Mouse (Mus musculus): ENCODE data around the gene Rasal1. TPM values are rescaled to one million over a fixed set of nuclear protein-coding genes. Genes with fewer than 3 reads are reported as not detected.

The Rasal1 gene
- polyA plus RNA-seq, 1 experiment from 2014 or later: 0.60 TPM

- Histone ChIP-seq H3K36me3 (no peaks in the 10 kb centered on the region), H3K4me3 (peak overlapping the region; percentile 56; the same call in 1 of the 2 replicates), H3K27ac (no peak overlapping the region), H3K27me3 (ENCODE audit: insufficient read depth, poor library complexity, severe bottlenecking) (peaks cover 52% of the 10 kb centered on the region), H3K4me1 (peaks cover 28% of the 10 kb centered on the region), H3K9me3 (no peaks in the 10 kb centered on the region)
- DNase-seq (ENCODE audit: low spot score): no peak
- 25% methylated on average over 12 of the region's 12 CpGs for WGBS
Observed at GRCm38 (mm10) chr5:120647814-120648491, 659 bp upstream of the Rasal1 start.

- Histone ChIP-seq H3K27me3 (ENCODE audit: insufficient read depth, poor library complexity, severe bottlenecking) (peaks cover 56% of the 10 kb centered on the region), H3K9me3 (no peaks in the 10 kb centered on the region), H3K4me3 (peak overlapping the region; percentile 56), H3K27ac (peak overlapping the region; percentile 72; the same call in 1 of the 2 replicates), H3K4me1 (peaks cover 19% of the 10 kb centered on the region), H3K36me3 (no peaks in the 10 kb centered on the region)
- 4% methylated on average over 21 of the region's 21 CpGs for WGBS
- no peak for DNase-seq (ENCODE audit: low spot score)
Observed at GRCm38 (mm10) chr5:120649374-120649933, 842 bp downstream of the Rasal1 start.

- H3K27ac ChIP-seq: no peak overlapping the region
- no peak overlapping the region for H3K4me3 ChIP-seq
- H3K9me3 ChIP-seq: no peaks in the 10 kb centered on the region
- peaks cover 60% of the 10 kb centered on the region for H3K27me3 ChIP-seq (ENCODE audit: insufficient read depth, poor library complexity, severe bottlenecking)
- DNase-seq (ENCODE audit: low spot score): no peak
- 22% methylated on average over 13 of the region's 13 CpGs for WGBS
- H3K4me1 ChIP-seq: peaks cover 19% of the 10 kb centered on the region
- no peaks in the 10 kb centered on the region for H3K36me3 ChIP-seq
Observed at GRCm38 (mm10) chr5:120649938-120650337, 1.3 kb downstream of the Rasal1 start.

- peaks cover 62% of the 10 kb centered on the region for H3K27me3 ChIP-seq (ENCODE audit: insufficient read depth, poor library complexity, severe bottlenecking)
- H3K4me3 ChIP-seq: no peak overlapping the region
- 33% methylated on average over 5 of the region's 5 CpGs for whole genome bisulfite sequencing
- no peaks in the 10 kb centered on the region for H3K36me3 ChIP-seq
- H3K27ac ChIP-seq: 0 out of 2 replicates have a peak overlapping the region, but pooled peaks have one; percentile 6
- DNase-seq (ENCODE audit: low spot score): no peak
- peaks cover 19% of the 10 kb centered on the region for H3K4me1 ChIP-seq
- H3K9me3 ChIP-seq: no peaks in the 10 kb centered on the region
Observed at GRCm38 (mm10) chr5:120651230-120651629, 2.6 kb downstream of the Rasal1 start.

GRCm38 (mm10) chr5:120652915-120653701, 4.5 kb downstream of the Rasal1 start:
- Histone ChIP-seq H3K4me1 (peaks cover 19% of the 10 kb centered on the region), H3K27ac (no peak overlapping the region), H3K9me3 (no peaks in the 10 kb centered on the region), H3K27me3 (ENCODE audit: insufficient read depth, poor library complexity, severe bottlenecking) (peaks cover 66% of the 10 kb centered on the region), H3K36me3 (no peaks in the 10 kb centered on the region), H3K4me3 (no peak overlapping the region)
- DNase-seq (ENCODE audit: low spot score): no peak
- 81% methylated on average over 28 of the region's 28 CpGs for WGBS

- 87% methylated on average over 2 of the region's 2 CpGs for WGBS
- peaks cover 65% of the 10 kb centered on the region for H3K27me3 ChIP-seq (ENCODE audit: insufficient read depth, poor library complexity, severe bottlenecking)
Observed at GRCm38 (mm10) chr5:120653873-120654272, 5.3 kb downstream of the Rasal1 start.

GRCm38 (mm10) chr5:120656281-120656751, 7.7 kb downstream of the Rasal1 start:
- Histone ChIP-seq H3K4me1 (peaks cover 2% of the 10 kb centered on the region; the same call in 1 of the 2 replicates), H3K36me3 (no peaks in the 10 kb centered on the region), H3K9me3 (no peaks in the 10 kb centered on the region), H3K4me3 (no peak overlapping the region), H3K27me3 (ENCODE audit: insufficient read depth, poor library complexity, severe bottlenecking) (peaks cover 57% of the 10 kb centered on the region), H3K27ac (no peak overlapping the region)
- DNase-seq (ENCODE audit: low spot score): no peak
- 80% methylated on average over 12 of the region's 12 CpGs for WGBS

More at GRCm38 (mm10) chr5:120653873-120654272, 5.3 kb downstream of the Rasal1 start:
- no peaks in the 10 kb centered on the region for H3K9me3 ChIP-seq
- H3K36me3 ChIP-seq: no peaks in the 10 kb centered on the region
- peaks cover 12% of the 10 kb centered on the region for H3K4me1 ChIP-seq
- H3K4me3 ChIP-seq: no peak overlapping the region
- no peak overlapping the region for H3K27ac ChIP-seq
- no peak for DNase-seq (ENCODE audit: low spot score)

- H3K4me3 ChIP-seq: no peak overlapping the region
- peaks cover 71% of the 10 kb centered on the region for H3K27me3 ChIP-seq (ENCODE audit: insufficient read depth, poor library complexity, severe bottlenecking)
- H3K9me3 ChIP-seq: no peaks in the 10 kb centered on the region
- H3K27ac ChIP-seq: no peak overlapping the region
- H3K36me3 ChIP-seq: no peaks in the 10 kb centered on the region
- no peak for DNase-seq (ENCODE audit: low spot score)
- 66% methylated on average over 5 of the region's 5 CpGs for WGBS
- no peaks in the 10 kb centered on the region; the same call in none of the 2 replicates for H3K4me1 ChIP-seq
Observed at GRCm38 (mm10) chr5:120660816-120661215, 12.2 kb downstream of the Rasal1 start.

- 52% methylated on average over 2 of the region's 2 CpGs for WGBS
- H3K36me3 ChIP-seq: no peaks in the 10 kb centered on the region
- H3K27me3 ChIP-seq (ENCODE audit: insufficient read depth, poor library complexity, severe bottlenecking): peaks cover 68% of the 10 kb centered on the region
- H3K4me3 ChIP-seq: no peak overlapping the region
- H3K9me3 ChIP-seq: no peaks in the 10 kb centered on the region
- H3K4me1 ChIP-seq: peaks cover 5% of the 10 kb centered on the region
- H3K27ac ChIP-seq: no peak overlapping the region
- no peak for DNase-seq (ENCODE audit: low spot score)
Observed at GRCm38 (mm10) chr5:120664888-120665287, 16.3 kb downstream of the Rasal1 start.

- no peaks in the 10 kb centered on the region for H3K36me3 ChIP-seq
- no peaks in the 10 kb centered on the region for H3K9me3 ChIP-seq
- H3K27me3 ChIP-seq (ENCODE audit: insufficient read depth, poor library complexity, severe bottlenecking): peaks cover 45% of the 10 kb centered on the region
- 72% methylated on average over 7 of the region's 7 CpGs for WGBS
- H3K4me1 ChIP-seq: peaks cover 5% of the 10 kb centered on the region
- no peak overlapping the region for H3K27ac ChIP-seq
- no peak overlapping the region for H3K4me3 ChIP-seq
- DNase-seq (ENCODE audit: low spot score): no peak
Observed at GRCm38 (mm10) chr5:120668761-120669160, 20.1 kb downstream of the Rasal1 start.

GRCm38 (mm10) chr5:120670132-120670531, 21.5 kb downstream of the Rasal1 start:
- 88% methylated on average over 7 of the region's 7 CpGs for WGBS
- no peak for DNase-seq (ENCODE audit: low spot score)
- H3K36me3 ChIP-seq: no peaks in the 10 kb centered on the region
- H3K27ac ChIP-seq: no peak overlapping the region
- no peaks in the 10 kb centered on the region for H3K9me3 ChIP-seq
- H3K4me3 ChIP-seq: no peak overlapping the region
- H3K27me3 ChIP-seq (ENCODE audit: insufficient read depth, poor library complexity, severe bottlenecking): peaks cover 44% of the 10 kb centered on the region
- H3K4me1 ChIP-seq: peaks cover 13% of the 10 kb centered on the region

- DNase-seq (ENCODE audit: low spot score): no peak
- Histone ChIP-seq H3K36me3 (no peaks in the 10 kb centered on the region), H3K4me3 (no peak overlapping the region), H3K4me1 (0 out of 2 replicates have a peak, but pooled peaks cover 8% of the 10 kb centered on the region), H3K27ac (no peak overlapping the region), H3K27me3 (ENCODE audit: insufficient read depth, poor library complexity, severe bottlenecking) (peaks cover 35% of the 10 kb centered on the region), H3K9me3 (no peaks in the 10 kb centered on the region)
- WGBS: 75% methylated on average over 3 of the region's 3 CpGs
Observed at GRCm38 (mm10) chr5:120671865-120672264, 23.3 kb downstream of the Rasal1 start.

GRCm38 (mm10) chr5:120673626-120674025, 25.0 kb downstream of the Rasal1 start:
- Histone ChIP-seq H3K27me3 (ENCODE audit: insufficient read depth, poor library complexity, severe bottlenecking) (peaks cover 26% of the 10 kb centered on the region; the same call in 1 of the 2 replicates), H3K36me3 (no peaks in the 10 kb centered on the region), H3K4me1 (0 out of 2 replicates have a peak, but pooled peaks cover 8% of the 10 kb centered on the region), H3K4me3 (no peak overlapping the region), H3K27ac (no peak overlapping the region), H3K9me3 (no peaks in the 10 kb centered on the region)
- 3% methylated on average over 12 of the region's 12 CpGs for WGBS
- peak; percentile 82 for DNase-seq (ENCODE audit: low spot score)
